Mouse (Mus musculus): ENCODE measurements around the gene Dab1. TPM values are rescaled to one million over a fixed set of nuclear protein-coding genes. Genes with fewer than 3 reads are reported as not detected.
A peak's percentile ranks its signal among the peaks of the same experiment; 100 is the strongest.

The Dab1 gene
- polyA plus RNA-seq, 1 experiment from 2014 or later, result 24.1 TPM

DNA sequence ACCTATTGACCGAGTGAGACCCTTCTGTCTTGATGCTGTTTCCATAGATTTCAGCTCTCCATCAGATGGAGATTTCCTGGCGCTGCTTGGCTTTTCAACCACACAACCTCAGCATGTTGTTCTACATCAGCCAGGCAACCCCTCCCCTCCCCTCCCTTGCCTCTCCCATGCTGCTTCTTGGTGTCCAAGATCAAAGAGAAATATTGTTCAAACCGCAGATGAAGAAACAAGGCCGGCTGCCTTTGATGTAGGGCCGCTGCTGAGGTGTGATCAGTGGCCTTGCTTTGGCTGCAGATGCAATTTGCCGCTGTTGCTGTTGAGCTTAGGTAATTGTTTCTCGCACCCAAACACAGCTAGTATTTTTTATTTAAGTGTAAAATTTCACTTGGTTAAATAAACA lies 135.4 kb downstream of the Dab1 start:
- Histone ChIP-seq H3K4me3 (ENCODE audit: low read depth, low read length) (no peak overlapping the region), H3K9ac (ENCODE audit: low read length) (no peak overlapping the region), H3K27me3 (replicated peaks; ENCODE audit: control insufficient read depth, insufficient read depth, low read length) (no peaks in the 10 kb centered on the region), H3K4me1 (replicated peaks; ENCODE audit: control insufficient read depth, insufficient read depth, low read length) (no peaks in the 10 kb centered on the region), H3K36me3 (ENCODE audit: control insufficient read depth, insufficient read depth, low read length) (no peaks in the 10 kb centered on the region), H3K27ac (ENCODE audit: low read depth) (no peak overlapping the region), H3K4me2 (ENCODE audit: low read length) (no peak overlapping the region), H3K9me3 (ENCODE audit: control insufficient read depth, low read length) (no peaks in the 10 kb centered on the region)
- DNase-seq (ENCODE audit: low spot score) (no peak), ATAC-seq (replicated peaks; ENCODE audit: low FRiP score, low TSS enrichment, low read depth) (no peak)
- 58% methylated on average over 7 of the region's 7 CpGs for WGBS

DNA sequence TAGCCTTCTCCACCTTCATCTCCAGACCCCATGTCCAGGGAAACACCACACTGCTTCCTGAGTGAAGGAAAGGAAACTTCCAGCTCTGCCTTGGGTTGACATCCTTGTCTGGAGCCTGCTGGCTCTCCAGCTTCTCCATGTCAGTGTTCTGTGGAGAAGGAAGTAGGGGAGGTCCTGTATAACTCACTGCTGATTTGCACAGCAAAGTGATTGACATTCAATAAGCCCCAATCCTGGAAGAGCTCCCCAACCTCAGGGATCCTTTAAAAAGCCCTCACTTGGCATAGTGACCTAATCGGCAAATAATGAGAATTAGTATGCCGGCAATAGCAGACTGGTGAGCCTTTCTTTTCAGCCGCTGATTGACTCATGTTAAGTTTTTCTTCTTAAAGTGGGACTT lies 138.1 kb downstream of the Dab1 start:
- 86% methylated on average over 3 of the region's 3 CpGs for WGBS
- Histone ChIP-seq H3K9me3 (ENCODE audit: control insufficient read depth, low read length) (no peaks in the 10 kb centered on the region), H3K4me2 (ENCODE audit: low read length) (no peak overlapping the region), H3K36me3 (ENCODE audit: control insufficient read depth, insufficient read depth, low read length) (no peaks in the 10 kb centered on the region), H3K4me1 (replicated peaks; ENCODE audit: control insufficient read depth, insufficient read depth, low read length) (no peaks in the 10 kb centered on the region), H3K4me3 (ENCODE audit: low read depth, low read length) (no peak overlapping the region), H3K9ac (ENCODE audit: low read length) (no peak overlapping the region), H3K27me3 (replicated peaks; ENCODE audit: control insufficient read depth, insufficient read depth, low read length) (no peaks in the 10 kb centered on the region), H3K27ac (ENCODE audit: low read depth) (no peak overlapping the region)
- ATAC-seq (replicated peaks; ENCODE audit: low FRiP score, low TSS enrichment, low read depth) (no peak), DNase-seq (ENCODE audit: low spot score) (no peak)

- Histone ChIP-seq H3K9me3 (ENCODE audit: control insufficient read depth, low read length) (no peaks in the 10 kb centered on the region), H3K9ac (ENCODE audit: low read length) (no peak overlapping the region), H3K27me3 (replicated peaks; ENCODE audit: control insufficient read depth, insufficient read depth, low read length) (no peaks in the 10 kb centered on the region), H3K27ac (ENCODE audit: low read depth) (no peak overlapping the region), H3K4me1 (replicated peaks; ENCODE audit: control insufficient read depth, insufficient read depth, low read length) (no peaks in the 10 kb centered on the region), H3K4me2 (ENCODE audit: low read length) (no peak overlapping the region), H3K36me3 (ENCODE audit: control insufficient read depth, insufficient read depth, low read length) (no peaks in the 10 kb centered on the region), H3K4me3 (ENCODE audit: low read depth, low read length) (no peak overlapping the region)
- ATAC-seq (replicated peaks; ENCODE audit: low FRiP score, low TSS enrichment, low read depth) (no peak), DNase-seq (ENCODE audit: low spot score) (no peak)
- 88% methylated on average over 11 of the region's 11 CpGs for WGBS
These were observed 143.3 kb downstream of the Dab1 start for GRCm38 (mm10) chr4:103762416-103762815.

DNA sequence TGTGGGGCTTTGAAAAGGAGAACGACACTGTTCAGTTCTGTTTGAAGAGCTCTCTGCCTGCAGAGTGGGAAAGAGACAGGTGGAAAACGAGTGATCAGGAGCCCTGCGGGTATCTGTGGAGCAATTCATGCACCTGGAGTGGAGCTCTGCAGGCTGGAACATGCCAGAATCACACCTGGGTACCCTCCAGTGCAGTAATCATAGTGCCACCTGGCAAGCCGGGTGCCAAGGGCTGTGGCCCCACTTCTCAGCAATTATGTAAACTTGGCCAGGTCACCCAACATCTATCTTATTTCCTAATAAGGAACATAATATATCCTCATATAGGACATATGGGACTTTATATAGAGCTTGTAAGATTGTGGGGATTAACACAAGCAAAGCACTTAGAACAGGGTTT lies 156.6 kb downstream of the Dab1 start:
- no peak for DNase-seq (ENCODE audit: low spot score)
- 71% methylated on average over 4 of the region's 4 CpGs for WGBS

GRCm38 (mm10) chr4:103781398-103781797 lies 162.2 kb downstream of the Dab1 start:
- no peaks in the 10 kb centered on the region for H3K36me3 ChIP-seq (ENCODE audit: control insufficient read depth, insufficient read depth, low read length)
- ATAC-seq (replicated peaks; ENCODE audit: low FRiP score, low TSS enrichment, low read depth), result no peak
- no peak overlapping the region for H3K9ac ChIP-seq (ENCODE audit: low read length)
- H3K27me3 ChIP-seq (replicated peaks; ENCODE audit: control insufficient read depth, insufficient read depth, low read length), result no peaks in the 10 kb centered on the region
- 45% methylated on average over 4 of the region's 4 CpGs for WGBS
- H3K9me3 ChIP-seq (ENCODE audit: control insufficient read depth, low read length), result no peaks in the 10 kb centered on the region
- peak; percentile 58 for DNase-seq (ENCODE audit: low spot score)
- peaks cover 16% of the 10 kb centered on the region; the same call in 1 of the 2 replicates for H3K4me1 ChIP-seq (replicated peaks; ENCODE audit: control insufficient read depth, insufficient read depth, low read length)
- no peak overlapping the region for H3K4me2 ChIP-seq (ENCODE audit: low read length)
- H3K4me3 ChIP-seq (ENCODE audit: low read depth, low read length), result no peak overlapping the region
- no peak overlapping the region for H3K27ac ChIP-seq (ENCODE audit: low read depth)

More for the DNA sequence above, 156.6 kb downstream of the Dab1 start:
- no peak overlapping the region for H3K4me2 ChIP-seq (ENCODE audit: low read length)
- no peak overlapping the region for H3K4me3 ChIP-seq (ENCODE audit: low read depth, low read length)
- H3K4me1 ChIP-seq (replicated peaks; ENCODE audit: control insufficient read depth, insufficient read depth, low read length), result no peaks in the 10 kb centered on the region
- ATAC-seq (replicated peaks; ENCODE audit: low FRiP score, low TSS enrichment, low read depth), result no peak
- H3K27me3 ChIP-seq (replicated peaks; ENCODE audit: control insufficient read depth, insufficient read depth, low read length), result no peaks in the 10 kb centered on the region
- H3K36me3 ChIP-seq (ENCODE audit: control insufficient read depth, insufficient read depth, low read length), result no peaks in the 10 kb centered on the region
- H3K9me3 ChIP-seq (ENCODE audit: control insufficient read depth, low read length), result no peaks in the 10 kb centered on the region
- H3K9ac ChIP-seq (ENCODE audit: low read length), result no peak overlapping the region
- H3K27ac ChIP-seq (ENCODE audit: low read depth), result no peak overlapping the region

DNA sequence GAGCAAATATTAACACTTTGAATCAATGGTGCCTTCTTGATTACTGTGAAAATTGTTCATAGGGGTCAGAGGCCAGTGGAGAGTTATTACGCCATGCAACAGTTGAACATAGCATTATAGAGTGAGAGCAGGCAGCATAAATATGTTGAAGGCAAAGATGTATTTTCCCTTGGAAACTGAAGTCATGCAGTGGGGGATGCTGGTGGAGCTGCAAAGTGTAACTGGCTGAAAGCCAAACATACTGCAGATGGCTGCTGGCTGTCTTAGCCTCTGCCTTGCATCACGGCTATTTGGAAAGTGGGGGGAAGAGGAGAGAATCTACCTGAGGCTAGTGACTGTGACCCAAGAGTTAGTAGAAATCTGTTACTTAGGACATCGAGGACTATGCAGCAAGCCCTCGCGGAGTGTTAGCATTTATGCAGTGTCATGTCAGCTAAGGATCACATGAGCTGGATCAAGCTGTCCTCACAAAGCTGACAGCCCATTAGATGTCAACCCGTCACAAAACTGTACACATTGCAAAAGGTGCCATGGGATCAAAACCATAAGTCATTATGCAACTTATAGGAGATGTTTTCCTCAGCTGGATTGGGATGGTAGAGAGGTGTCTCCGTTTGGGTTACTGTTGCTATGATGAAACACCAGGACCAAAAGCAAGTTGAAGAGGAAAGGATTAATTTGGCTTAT lies 164.5 kb downstream of the Dab1 start:
- Histone ChIP-seq H3K27ac (ENCODE audit: low read depth) (no peak overlapping the region), H3K27me3 (replicated peaks; ENCODE audit: control insufficient read depth, insufficient read depth, low read length) (no peaks in the 10 kb centered on the region), H3K36me3 (ENCODE audit: control insufficient read depth, insufficient read depth, low read length) (no peaks in the 10 kb centered on the region), H3K9me3 (ENCODE audit: control insufficient read depth, low read length) (no peaks in the 10 kb centered on the region), H3K9ac (ENCODE audit: low read length) (no peak overlapping the region), H3K4me1 (replicated peaks; ENCODE audit: control insufficient read depth, insufficient read depth, low read length) (peaks cover 16% of the 10 kb centered on the region; the same call in 1 of the 2 replicates), H3K4me2 (ENCODE audit: low read length) (no peak overlapping the region), H3K4me3 (ENCODE audit: low read depth, low read length) (no peak overlapping the region)
- 68% methylated on average over 7 of the region's 7 CpGs for WGBS
- ATAC-seq (replicated peaks; ENCODE audit: low FRiP score, low TSS enrichment, low read depth) (peak; percentile 62), DNase-seq (ENCODE audit: low spot score) (no peak)

DNA sequence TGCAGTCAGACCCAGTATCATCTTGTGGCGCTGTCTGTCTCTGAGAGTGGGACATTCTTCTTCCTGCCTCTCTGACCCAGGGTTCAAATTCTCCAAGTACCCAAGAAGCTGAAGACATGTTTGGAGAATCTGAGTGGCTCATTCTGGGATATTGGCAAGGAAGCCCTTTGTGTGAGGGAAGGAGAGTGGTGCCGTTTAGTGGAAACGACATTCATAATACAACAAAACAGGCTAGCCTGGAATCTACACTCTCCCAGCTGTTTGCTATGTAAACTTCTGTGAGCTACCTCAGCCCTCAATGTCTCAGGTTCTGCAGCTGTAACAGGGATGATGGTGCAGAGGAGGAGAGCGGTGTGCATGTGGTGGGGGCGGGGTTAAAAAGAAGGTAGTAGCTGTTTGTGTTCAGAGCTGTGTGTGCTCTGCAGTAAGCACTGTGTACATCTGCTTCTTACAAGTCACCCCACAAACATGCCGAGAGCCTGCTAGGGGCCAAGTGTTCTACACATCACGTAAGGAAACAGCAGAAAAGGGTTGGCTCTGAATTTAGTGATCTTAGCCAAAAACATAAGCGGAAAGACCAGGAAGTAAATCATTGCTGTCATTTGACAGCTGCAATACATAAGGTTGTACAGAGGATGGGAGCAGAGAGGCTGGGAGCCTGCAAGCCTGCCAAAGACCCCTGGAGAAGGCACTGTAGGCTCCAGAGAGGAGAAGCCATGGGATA lies 174.6 kb downstream of the Dab1 start:
- Histone ChIP-seq H3K9ac (ENCODE audit: low read length) (no peak overlapping the region), H3K4me1 (replicated peaks; ENCODE audit: control insufficient read depth, insufficient read depth, low read length) (no peaks in the 10 kb centered on the region), H3K4me2 (ENCODE audit: low read length) (no peak overlapping the region), H3K9me3 (ENCODE audit: control insufficient read depth, low read length) (no peaks in the 10 kb centered on the region), H3K4me3 (ENCODE audit: low read depth, low read length) (no peak overlapping the region), H3K27ac (ENCODE audit: low read depth) (peak overlapping the region; percentile 78), H3K36me3 (ENCODE audit: control insufficient read depth, insufficient read depth, low read length) (no peaks in the 10 kb centered on the region), H3K27me3 (replicated peaks; ENCODE audit: control insufficient read depth, insufficient read depth, low read length) (no peaks in the 10 kb centered on the region)
- DNase-seq (ENCODE audit: low spot score), result peak; percentile 57
- ATAC-seq (replicated peaks; ENCODE audit: low FRiP score, low TSS enrichment, low read depth), result peak; percentile 81; the same call in 1 of the 2 replicates
- 29% methylated on average over 8 of the region's 8 CpGs for whole genome bisulfite sequencing

GRCm38 (mm10) chr4:103796416-103796815 lies 177.3 kb downstream of the Dab1 start:
- no peaks in the 10 kb centered on the region for H3K9me3 ChIP-seq (ENCODE audit: control insufficient read depth, low read length)
- ATAC-seq (replicated peaks; ENCODE audit: low FRiP score, low TSS enrichment, low read depth) (no peak), DNase-seq (ENCODE audit: low spot score) (no peak)
- no peak overlapping the region for H3K27ac ChIP-seq (ENCODE audit: low read depth)
- no peak overlapping the region for H3K4me3 ChIP-seq (ENCODE audit: low read depth, low read length)
- H3K4me1 ChIP-seq (replicated peaks; ENCODE audit: control insufficient read depth, insufficient read depth, low read length), result no peaks in the 10 kb centered on the region
- no peak overlapping the region for H3K9ac ChIP-seq (ENCODE audit: low read length)
- 77% methylated on average over 6 of the region's 6 CpGs for WGBS
- H3K36me3 ChIP-seq (ENCODE audit: control insufficient read depth, insufficient read depth, low read length), result no peaks in the 10 kb centered on the region
- H3K27me3 ChIP-seq (replicated peaks; ENCODE audit: control insufficient read depth, insufficient read depth, low read length), result no peaks in the 10 kb centered on the region
- no peak overlapping the region for H3K4me2 ChIP-seq (ENCODE audit: low read length)

- ATAC-seq (replicated peaks; ENCODE audit: low FRiP score, low TSS enrichment, low read depth) (no peak), DNase-seq (ENCODE audit: low spot score) (no peak)
- Histone ChIP-seq H3K36me3 (ENCODE audit: control insufficient read depth, insufficient read depth, low read length) (no peaks in the 10 kb centered on the region), H3K27ac (ENCODE audit: low read depth) (no peak overlapping the region), H3K27me3 (replicated peaks; ENCODE audit: control insufficient read depth, insufficient read depth, low read length) (no peaks in the 10 kb centered on the region), H3K4me3 (ENCODE audit: low read depth, low read length) (no peak overlapping the region), H3K9me3 (ENCODE audit: control insufficient read depth, low read length) (no peaks in the 10 kb centered on the region), H3K4me2 (ENCODE audit: low read length) (no peak overlapping the region), H3K9ac (ENCODE audit: low read length) (no peak overlapping the region), H3K4me1 (replicated peaks; ENCODE audit: control insufficient read depth, insufficient read depth, low read length) (no peaks in the 10 kb centered on the region)
- WGBS, result 85% methylated on average over 4 of the region's 4 CpGs
These were observed 183.3 kb downstream of the Dab1 start for GRCm38 (mm10) chr4:103802439-103802838.

Data from intestine, embryonic 14.5 days (tissue).